Mouse (Mus musculus): Measurements from ENCODE around the gene Srrm2. TPM values are rescaled to one million over a fixed set of nuclear protein-coding genes. Genes with fewer than 3 reads are reported as not detected.

Gene Srrm2
- polyA plus RNA-seq, 1 experiment from 2014 or later: 132 TPM

DNA sequence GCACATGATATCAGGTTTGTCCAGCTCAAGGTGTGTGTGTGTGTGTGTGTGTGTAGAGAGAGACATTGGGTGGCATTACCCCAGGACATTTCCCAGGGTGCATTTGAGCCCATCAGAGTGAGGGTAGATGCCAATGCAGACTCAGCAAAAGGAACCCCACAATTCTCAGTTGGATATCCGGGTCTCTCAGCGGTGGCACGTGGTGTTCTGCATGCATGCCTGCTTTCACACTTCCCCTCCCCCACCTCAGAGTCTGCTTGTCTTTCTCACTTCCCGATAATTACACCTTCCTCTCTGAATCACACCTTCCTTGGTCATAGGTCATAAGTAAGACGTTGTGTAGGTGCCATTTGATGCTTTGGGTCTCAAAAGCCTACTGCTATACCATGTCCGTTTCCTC lies 42.3 kb upstream of the Srrm2 start:
- peaks cover 40% of the 10 kb centered on the region for H3K27me3 ChIP-seq (ENCODE audit: insufficient read depth, low read length)
- TF ChIP-seq EP300 (IDR thresholded peaks at IDR 0.05; ENCODE audit: low read depth) (no peak), CTCF (IDR thresholded peaks at IDR 0.05; ENCODE audit: low read depth) (no peak)
- DNase-seq (no peak), ATAC-seq (no peak)
- no peaks in the 10 kb centered on the region for H3K36me3 ChIP-seq (replicated peaks; ENCODE audit: insufficient read depth, low read length)
- no peak overlapping the region for H3K4me3 ChIP-seq (ENCODE audit: low read depth, low read length)
- H3K4me2 ChIP-seq (ENCODE audit: low read depth, low read length): no peak overlapping the region
- 19% methylated on average over 6 of the region's 6 CpGs for WGBS (ENCODE audit: insufficient replicate concordance)
- no peak overlapping the region for H3K9ac ChIP-seq (replicated peaks)
- no peaks in the 10 kb centered on the region for H3K9me3 ChIP-seq (ENCODE audit: low read length)
- peaks cover 14% of the 10 kb centered on the region for H3K4me1 ChIP-seq (ENCODE audit: insufficient read depth)
- H3K27ac ChIP-seq (ENCODE audit: low read depth): no peak overlapping the region

DNA sequence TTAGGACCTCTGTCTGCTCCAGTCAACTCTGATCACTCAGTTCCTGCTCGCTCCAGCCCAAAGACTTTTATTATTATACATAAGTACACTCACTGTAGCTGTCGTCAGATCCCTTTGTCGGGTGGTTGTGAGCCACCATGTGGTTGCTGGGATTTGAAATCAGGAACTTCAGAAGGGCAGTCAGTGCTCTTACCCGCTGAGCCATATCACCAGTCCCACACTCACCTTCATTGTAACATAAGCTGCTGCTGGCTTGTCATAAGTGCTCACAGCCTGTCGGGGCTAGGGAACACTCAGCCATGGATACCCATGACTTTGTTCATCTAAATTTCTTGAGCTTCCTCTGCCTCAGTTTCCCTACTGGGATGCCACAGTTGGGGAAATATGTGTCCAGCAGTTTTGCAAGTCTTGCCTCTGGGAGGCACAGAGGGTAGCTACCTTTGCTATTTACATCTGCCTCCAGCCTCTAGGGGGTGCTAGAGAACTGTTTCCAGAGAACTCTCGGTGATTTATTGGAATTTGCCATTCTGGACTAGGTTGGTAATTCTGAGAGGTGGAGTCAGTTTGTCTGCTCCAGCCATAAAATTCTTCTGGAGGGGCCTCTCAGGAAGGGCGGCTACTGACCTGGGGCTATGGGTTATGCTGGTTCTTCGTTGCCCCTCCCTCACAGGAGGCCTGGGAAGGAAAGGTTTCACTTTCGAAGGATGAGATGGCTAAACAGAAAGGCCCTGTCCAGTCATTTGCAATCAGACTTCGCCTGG lies 41.5 kb upstream of the Srrm2 start:
- DNase-seq (peak; percentile 72), ATAC-seq (peak; percentile 71)
- Histone ChIP-seq H3K4me3 (ENCODE audit: low read depth, low read length) (peak overlapping the region; percentile 42), H3K9ac (replicated peaks) (no peak overlapping the region; the same call in 1 of the 2 replicates), H3K27me3 (ENCODE audit: insufficient read depth, low read length) (peaks cover 33% of the 10 kb centered on the region), H3K27ac (ENCODE audit: low read depth) (no peak overlapping the region), H3K9me3 (ENCODE audit: low read length) (no peaks in the 10 kb centered on the region), H3K4me1 (ENCODE audit: insufficient read depth) (peaks cover 14% of the 10 kb centered on the region), H3K4me2 (ENCODE audit: low read depth, low read length) (peak overlapping the region; percentile 67), H3K36me3 (replicated peaks; ENCODE audit: insufficient read depth, low read length) (0 out of 2 replicates have a peak, but pooled peaks cover 4% of the 10 kb centered on the region)
- 20% methylated on average over 10 of the region's 10 CpGs for WGBS (ENCODE audit: insufficient replicate concordance)
- no peak for TF ChIP-seq EP300 (IDR thresholded peaks at IDR 0.05; ENCODE audit: low read depth)
- peak; percentile 90 for TF ChIP-seq CTCF (IDR thresholded peaks at IDR 0.05; ENCODE audit: low read depth)

- H3K27me3 ChIP-seq (ENCODE audit: insufficient read depth, low read length): peaks cover 25% of the 10 kb centered on the region
- H3K4me3 ChIP-seq (ENCODE audit: low read depth, low read length): peak overlapping the region; percentile 42
- TF ChIP-seq CTCF (IDR thresholded peaks at IDR 0.05; ENCODE audit: low read depth): no peak
- no peak for TF ChIP-seq EP300 (IDR thresholded peaks at IDR 0.05; ENCODE audit: low read depth)
- DNase-seq (no peak), ATAC-seq (no peak)
- H3K27ac ChIP-seq (ENCODE audit: low read depth): no peak overlapping the region
- peaks cover 14% of the 10 kb centered on the region for H3K4me1 ChIP-seq (ENCODE audit: insufficient read depth)
- no peak overlapping the region; the same call in 1 of the 2 replicates for H3K9ac ChIP-seq (replicated peaks)
- H3K4me2 ChIP-seq (ENCODE audit: low read depth, low read length): peak overlapping the region; percentile 67
- no peaks in the 10 kb centered on the region for H3K9me3 ChIP-seq (ENCODE audit: low read length)
- 66% methylated on average over 11 of the region's 11 CpGs for WGBS (ENCODE audit: insufficient replicate concordance)
- 0 out of 2 replicates have a peak, but pooled peaks cover 4% of the 10 kb centered on the region for H3K36me3 ChIP-seq (replicated peaks; ENCODE audit: insufficient read depth, low read length)
Observed at GRCm38 (mm10) chr17:23749400-23750191, 40.7 kb upstream of the Srrm2 start.

GRCm38 (mm10) chr17:23755689-23756088 lies 34.6 kb upstream of the Srrm2 start:
- Histone ChIP-seq H3K9me3 (ENCODE audit: low read length) (no peaks in the 10 kb centered on the region), H3K4me3 (ENCODE audit: low read depth, low read length) (no peak overlapping the region), H3K4me1 (ENCODE audit: insufficient read depth) (no peaks in the 10 kb centered on the region), H3K36me3 (replicated peaks; ENCODE audit: insufficient read depth, low read length) (0 out of 2 replicates have a peak, but pooled peaks cover 7% of the 10 kb centered on the region), H3K27me3 (ENCODE audit: insufficient read depth, low read length) (no peaks in the 10 kb centered on the region), H3K27ac (ENCODE audit: low read depth) (peak overlapping the region; percentile 55; the same call in 1 of the 2 replicates), H3K9ac (replicated peaks) (no peak overlapping the region), H3K4me2 (ENCODE audit: low read depth, low read length) (no peak overlapping the region)
- ATAC-seq (peak; percentile 59), DNase-seq (no peak)
- TF ChIP-seq CTCF (IDR thresholded peaks at IDR 0.05; ENCODE audit: low read depth) (no peak), EP300 (IDR thresholded peaks at IDR 0.05; ENCODE audit: low read depth) (no peak)
- 72% methylated on average over 13 of the region's 13 CpGs for WGBS (ENCODE audit: insufficient replicate concordance)

GRCm38 (mm10) chr17:23757581-23757980 lies 32.8 kb upstream of the Srrm2 start:
- no peak for ATAC-seq
- TF ChIP-seq EP300 (IDR thresholded peaks at IDR 0.05; ENCODE audit: low read depth) (no peak), CTCF (IDR thresholded peaks at IDR 0.05; ENCODE audit: low read depth) (no peak)
- H3K4me1 ChIP-seq (ENCODE audit: insufficient read depth): no peaks in the 10 kb centered on the region
- no peaks in the 10 kb centered on the region for H3K9me3 ChIP-seq (ENCODE audit: low read length)
- no peak for DNase-seq
- H3K4me3 ChIP-seq (ENCODE audit: low read depth, low read length): no peak overlapping the region
- H3K36me3 ChIP-seq (replicated peaks; ENCODE audit: insufficient read depth, low read length): 0 out of 2 replicates have a peak, but pooled peaks cover 9% of the 10 kb centered on the region
- H3K27ac ChIP-seq (ENCODE audit: low read depth): no peak overlapping the region
- no peak overlapping the region for H3K4me2 ChIP-seq (ENCODE audit: low read depth, low read length)
- H3K27me3 ChIP-seq (ENCODE audit: insufficient read depth, low read length): no peaks in the 10 kb centered on the region
- WGBS (ENCODE audit: insufficient replicate concordance): 93% methylated on average over 9 of the region's 9 CpGs
- H3K9ac ChIP-seq (replicated peaks): no peak overlapping the region

- no peaks in the 10 kb centered on the region for H3K4me1 ChIP-seq (ENCODE audit: insufficient read depth)
- WGBS (ENCODE audit: insufficient replicate concordance): 87% methylated on average over 8 of the region's 8 CpGs
- H3K4me2 ChIP-seq (ENCODE audit: low read depth, low read length): no peak overlapping the region
- no peaks in the 10 kb centered on the region for H3K9me3 ChIP-seq (ENCODE audit: low read length)
- no peaks in the 10 kb centered on the region for H3K27me3 ChIP-seq (ENCODE audit: insufficient read depth, low read length)
- H3K9ac ChIP-seq (replicated peaks): no peak overlapping the region
- no peak overlapping the region for H3K4me3 ChIP-seq (ENCODE audit: low read depth, low read length)
- 0 out of 2 replicates have a peak, but pooled peaks cover 5% of the 10 kb centered on the region for H3K36me3 ChIP-seq (replicated peaks; ENCODE audit: insufficient read depth, low read length)
- no peak for DNase-seq
- TF ChIP-seq CTCF (IDR thresholded peaks at IDR 0.05; ENCODE audit: low read depth) (no peak), EP300 (IDR thresholded peaks at IDR 0.05; ENCODE audit: low read depth) (no peak)
- no peak for ATAC-seq
- no peak overlapping the region for H3K27ac ChIP-seq (ENCODE audit: low read depth)
Observed at GRCm38 (mm10) chr17:23758801-23759200, 31.5 kb upstream of the Srrm2 start.

Data from liver, postnatal 0 days (tissue).